Mouse (Mus musculus): ENCODE data around the gene Dlg2.

DNA sequence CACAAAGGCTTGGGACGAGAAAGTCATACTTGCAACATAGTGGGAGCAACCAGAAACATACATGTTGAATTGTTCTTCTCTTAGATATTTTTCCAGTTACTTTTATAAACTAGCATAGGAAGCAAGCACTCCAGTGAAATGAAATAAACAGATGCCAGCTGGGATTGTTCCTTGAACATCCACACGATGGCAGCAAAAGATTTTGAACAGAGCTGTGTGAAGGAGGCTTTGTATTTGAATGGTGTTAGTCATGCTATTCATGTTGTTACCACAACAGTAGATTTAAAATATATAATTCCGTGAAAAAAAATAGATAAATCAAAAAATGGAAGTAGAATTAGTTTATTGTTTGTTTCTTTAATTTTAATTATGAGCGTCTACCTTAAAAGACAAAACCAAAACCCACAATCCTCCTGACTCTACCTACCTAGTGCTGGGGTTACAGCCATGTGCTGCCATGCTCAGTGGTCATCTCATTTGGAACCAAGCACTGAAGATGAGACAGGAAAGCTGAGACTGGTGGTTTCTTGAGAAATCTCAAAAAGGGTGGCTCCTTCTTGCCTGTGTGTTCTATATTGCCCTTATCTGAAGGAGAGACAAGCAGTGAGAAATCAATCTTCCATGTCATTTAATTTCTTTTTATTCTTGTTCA is 1626.5 kb downstream of the Dlg2 start:
- TF ChIP-seq POLR2A (IDR thresholded peaks at IDR 0.05; ENCODE audit: borderline replicate concordance, insufficient read depth, low read length) (no peak), CTCF (IDR thresholded peaks at IDR 0.05; ENCODE audit: borderline replicate concordance, insufficient read depth, low read depth, low read length) (peak; percentile 27; the same call in 1 of the 2 replicates)
